Mouse (Mus musculus) megakaryocyte-erythroid progenitor cell, adult 5-6 weeks (primary cell): ENCODE data around the gene Prodh2. TPM values are rescaled to one million over a fixed set of nuclear protein-coding genes. Genes with fewer than 3 reads are reported as not detected.
"Not testable (repeated sequence)": the region's sequence is repeated elsewhere in the genome, so short reads cannot be mapped to it uniquely, and the experiment has no call there.

Source experiments
- ATAC-seq: replicated peaks from 2 replicates; pipeline ENCODE4 v1.8.0; 2016; ENCODE audit warnings: mild to moderate bottlenecking, inconsistent platforms; ENCODE audit not compliant: severe bottlenecking, poor library complexity, low FRiP score, low TSS enrichment
- total RNA-seq, 2 experiments: library from RNA; stranded (forward) in 1 of 2; stranded (reverse) in 1 of 2; fragments of 200-1000, 215-1000 nt in 1 of 2; fragments of >200 nt in 1 of 2; fragmentation: Nextera tagmentation in 1 of 2; gene quantifications; 2 replicates each; pipeline ENCODE4 v1.2.3; 2014 to 2017

Gene Prodh2
- total RNA-seq, 2 experiments from 2014 or later: not detected

DNA sequence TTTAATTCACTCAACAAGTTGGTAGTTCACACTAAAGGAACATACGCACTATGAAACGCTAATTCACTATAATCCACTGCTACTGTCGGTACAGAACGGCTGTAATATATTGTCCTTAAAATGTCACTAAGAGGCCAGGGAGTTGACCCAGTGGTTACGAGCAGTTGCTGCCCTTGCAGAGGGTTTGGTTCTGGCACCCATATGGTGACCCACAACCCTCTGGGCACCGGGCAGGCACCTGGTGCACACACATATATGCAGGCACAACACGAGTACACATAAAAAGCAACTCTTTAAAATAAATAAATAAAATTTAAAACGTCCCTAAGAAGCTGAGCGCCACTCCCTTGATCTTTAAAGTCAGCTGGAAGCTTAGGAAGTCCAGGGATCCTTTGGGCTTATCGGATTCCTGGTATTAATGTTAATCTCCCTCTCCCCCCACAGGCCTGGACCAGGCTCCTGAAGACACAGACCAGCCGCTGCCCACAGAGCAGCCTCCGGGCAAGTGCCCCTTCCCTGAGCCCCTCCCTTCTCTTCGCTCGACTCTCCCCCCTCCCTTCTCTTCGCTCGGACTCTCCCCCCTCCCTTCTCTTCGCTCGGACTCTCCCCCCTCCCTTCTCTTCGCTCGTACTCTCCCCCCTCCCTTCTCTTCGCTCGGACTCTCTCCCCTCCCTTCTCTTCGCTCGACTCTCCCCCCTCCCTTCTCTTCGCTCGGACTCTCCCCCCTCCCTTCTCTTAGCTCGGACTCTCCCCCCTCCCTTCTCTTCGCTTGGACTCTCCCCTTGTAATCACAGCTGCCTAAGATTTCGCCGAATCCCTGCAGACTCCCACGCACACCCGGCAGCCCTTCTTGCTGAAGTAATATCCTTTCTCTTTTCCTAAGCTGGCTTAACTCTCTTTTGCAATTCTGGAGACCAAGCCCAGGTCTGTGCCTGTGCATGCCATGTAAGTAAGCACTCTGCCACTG, 15.7 kb upstream of the Prodh2 start:
- ATAC-seq: no peak

DNA sequence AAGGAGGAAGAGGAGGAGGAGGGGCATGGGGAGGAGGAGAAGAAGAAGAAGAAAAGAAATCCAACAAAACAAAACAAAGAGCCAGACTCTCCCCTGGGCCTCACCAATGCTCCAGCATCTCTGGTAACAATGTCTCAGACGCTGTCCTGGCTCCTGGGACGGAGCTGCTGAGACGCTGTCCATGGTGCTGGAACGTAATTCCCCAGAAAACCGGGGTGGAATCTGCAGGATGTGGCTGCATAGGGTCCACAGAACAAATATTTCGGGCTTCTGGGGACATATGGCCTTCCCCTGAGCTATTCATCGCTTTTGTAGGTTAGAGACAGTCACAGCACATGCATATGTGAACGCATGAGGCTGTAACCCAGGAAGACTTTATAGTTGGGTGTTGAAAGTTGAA, 9.2 kb upstream of the Prodh2 start:
- ATAC-seq: no peak

DNA sequence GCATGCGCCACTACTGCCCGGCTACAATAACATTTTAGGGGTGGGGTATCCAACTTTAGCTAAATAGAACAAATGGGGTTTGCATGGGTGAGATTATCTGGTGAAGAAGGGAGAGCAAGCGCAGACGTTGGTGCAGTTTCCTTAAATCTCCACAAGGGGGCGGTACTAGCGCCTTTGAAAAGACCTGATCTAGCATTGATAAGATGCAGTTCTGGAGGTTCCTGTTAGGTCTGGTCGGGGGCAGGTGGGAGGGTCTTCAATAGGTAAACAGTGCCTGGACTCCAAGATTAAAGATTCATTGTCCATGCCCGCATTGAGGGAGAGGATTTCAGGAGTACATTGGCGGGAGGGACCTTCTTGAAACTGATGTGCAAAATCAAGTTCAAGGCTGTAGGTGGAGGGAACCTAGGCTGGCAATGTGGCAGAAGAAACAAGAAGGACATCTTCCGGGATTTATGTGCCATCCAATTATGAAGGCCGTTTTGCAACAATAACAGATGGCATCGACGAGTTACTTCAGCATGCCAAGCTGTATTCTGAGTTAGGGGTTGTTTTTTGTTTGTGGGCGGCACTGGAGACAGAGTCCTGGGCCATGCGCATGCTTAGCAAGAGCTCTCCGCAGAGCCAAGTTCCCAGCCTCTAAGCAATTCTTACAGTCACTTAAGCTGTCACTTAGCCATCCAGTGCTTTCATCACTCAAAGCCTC, 3.0 kb upstream of the Prodh2 start:
- ATAC-seq: no peak

DNA sequence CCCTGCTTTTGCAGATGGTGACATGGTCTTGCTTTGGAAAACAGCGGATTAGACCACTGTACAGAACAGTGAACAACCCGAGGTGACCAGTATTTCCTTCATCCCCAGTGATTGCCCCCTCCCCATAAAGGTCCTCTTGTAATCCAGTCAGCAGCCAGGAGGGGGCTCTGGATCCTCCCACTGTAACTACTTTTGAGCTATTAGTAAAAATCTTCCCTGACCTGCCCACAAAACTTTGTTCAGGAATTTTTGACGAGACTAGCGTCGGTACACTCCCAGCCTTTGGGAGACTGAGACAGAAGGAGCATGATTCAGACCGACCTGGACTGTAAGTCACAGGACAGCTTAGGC, 2.5 kb upstream of the Prodh2 start:
- ATAC-seq: no peak

DNA sequence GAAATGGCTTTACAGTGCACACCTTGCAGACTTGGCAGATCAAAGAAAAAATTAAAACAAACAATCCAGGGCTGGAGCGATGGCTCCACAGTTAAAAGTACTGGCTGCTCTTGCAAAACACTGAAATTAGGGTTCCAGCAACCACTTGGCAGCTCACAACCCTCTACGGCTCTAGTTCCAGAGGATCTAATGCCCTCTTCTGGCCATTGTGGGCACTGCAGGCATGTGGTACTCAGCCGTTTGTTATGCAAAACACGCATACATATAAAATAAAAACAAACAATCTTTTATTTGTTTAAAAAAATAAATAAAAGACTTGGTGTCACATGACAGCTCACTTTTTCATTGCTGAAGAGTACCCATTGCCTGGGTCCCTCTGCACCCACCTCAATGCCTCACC, 657 bp upstream of the Prodh2 start:
- ATAC-seq: peak; percentile 74

DNA sequence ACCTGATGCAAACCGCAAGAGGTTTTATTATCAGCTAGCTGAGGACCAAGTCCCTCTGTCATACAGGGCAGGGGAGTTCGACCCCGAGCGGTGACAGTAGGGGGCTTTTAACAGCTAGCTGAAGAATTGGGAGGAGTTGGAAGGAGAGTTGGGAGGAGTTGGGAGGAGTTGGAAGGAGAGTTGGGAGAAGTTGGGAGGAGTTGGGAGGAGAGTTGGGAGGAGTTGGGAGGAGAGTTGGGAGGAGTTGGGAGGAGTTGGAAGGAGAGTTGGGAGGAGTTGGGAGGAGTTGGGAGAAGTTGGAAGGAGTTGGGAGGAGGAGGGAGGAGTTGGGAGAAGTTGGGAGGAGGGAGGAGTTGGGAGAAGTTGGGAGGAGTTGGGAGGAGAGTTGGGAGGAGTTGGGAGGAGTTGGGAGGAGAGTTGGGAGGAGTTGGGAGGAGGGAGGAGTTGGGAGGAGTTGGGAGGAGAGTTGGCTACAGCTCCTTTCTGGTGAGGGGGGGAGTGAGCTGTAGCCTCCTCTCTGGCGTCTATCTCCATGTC, 2.2 kb downstream of the Prodh2 start:
- not testable (repeated sequence) for ATAC-seq

DNA sequence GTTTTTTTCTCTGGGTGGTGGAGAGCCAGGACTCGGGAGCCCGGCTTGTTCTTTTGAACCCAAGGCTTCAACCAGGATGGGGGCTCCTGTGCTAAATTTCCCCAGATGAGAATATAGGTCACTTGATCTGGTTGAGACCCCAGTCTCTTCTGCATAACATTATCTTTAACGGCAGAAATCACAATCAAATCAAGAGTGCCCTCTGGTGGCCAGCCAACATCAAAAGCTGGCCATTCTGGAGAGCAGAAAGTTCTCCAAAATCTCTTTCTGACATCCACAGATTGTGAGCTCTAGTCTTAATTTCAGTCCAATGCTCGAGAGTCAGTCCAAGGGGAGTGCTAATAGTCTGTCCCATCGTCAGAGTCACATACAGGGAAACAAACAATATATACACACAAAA, 7.7 kb downstream of the Prodh2 start:
- not testable (repeated sequence) for ATAC-seq

DNA sequence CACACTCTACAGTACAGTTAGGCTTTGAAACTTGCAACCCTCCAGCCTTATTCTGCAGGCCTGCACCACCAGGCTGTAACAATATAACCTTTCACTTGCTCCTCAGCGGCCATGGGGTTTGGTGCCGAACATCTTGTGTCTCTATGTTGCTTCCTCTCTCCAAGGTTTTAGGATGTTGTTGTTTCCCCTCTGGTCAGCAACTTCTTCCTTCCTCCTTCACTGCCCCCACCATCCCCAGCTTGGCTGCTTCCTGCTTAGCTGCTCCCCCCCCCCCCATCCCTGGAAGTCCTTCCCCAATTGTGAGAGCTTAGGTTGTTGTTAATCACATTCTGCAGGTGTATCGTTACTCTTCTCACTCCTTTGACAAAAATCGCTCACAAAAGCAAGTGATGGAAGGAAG, 14.6 kb downstream of the Prodh2 start:
- ATAC-seq: no peak

DNA sequence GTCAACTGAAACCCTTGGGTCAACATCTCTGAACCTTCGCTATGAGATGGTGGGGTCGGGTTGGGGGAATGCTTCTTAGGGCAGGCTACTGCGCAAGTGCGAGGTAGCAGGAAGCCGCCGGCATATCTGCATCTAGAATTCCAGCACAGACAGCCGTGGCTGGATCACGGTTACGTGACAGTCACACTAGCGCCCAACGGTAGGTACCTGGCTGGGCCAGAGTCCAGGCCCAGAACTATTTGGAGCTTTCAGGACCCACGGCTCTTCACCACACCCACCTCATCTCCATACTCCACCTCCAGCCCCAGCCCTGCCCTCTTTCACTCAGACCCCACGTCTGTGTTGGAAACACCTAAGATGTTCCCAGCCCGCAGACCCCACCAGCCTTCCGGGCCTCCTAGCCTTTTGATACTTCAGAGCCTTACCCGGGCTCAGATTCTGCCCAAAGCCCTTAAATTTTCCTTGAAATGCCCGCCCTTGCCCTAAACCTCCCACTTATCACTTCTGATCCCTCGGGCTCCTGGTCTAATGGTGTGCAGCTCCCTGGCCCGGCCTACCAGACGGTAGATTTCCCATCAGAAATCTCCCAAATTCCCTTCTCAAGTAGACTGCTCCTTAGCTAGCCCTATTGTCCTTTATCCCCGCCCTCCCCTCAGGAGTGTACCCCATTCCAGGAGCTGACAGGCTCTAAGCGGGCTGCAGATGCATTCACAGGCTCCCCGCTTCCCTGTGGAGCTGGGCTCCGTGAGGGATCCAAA, 21.8 kb downstream of the Prodh2 start:
- no peak for ATAC-seq

DNA sequence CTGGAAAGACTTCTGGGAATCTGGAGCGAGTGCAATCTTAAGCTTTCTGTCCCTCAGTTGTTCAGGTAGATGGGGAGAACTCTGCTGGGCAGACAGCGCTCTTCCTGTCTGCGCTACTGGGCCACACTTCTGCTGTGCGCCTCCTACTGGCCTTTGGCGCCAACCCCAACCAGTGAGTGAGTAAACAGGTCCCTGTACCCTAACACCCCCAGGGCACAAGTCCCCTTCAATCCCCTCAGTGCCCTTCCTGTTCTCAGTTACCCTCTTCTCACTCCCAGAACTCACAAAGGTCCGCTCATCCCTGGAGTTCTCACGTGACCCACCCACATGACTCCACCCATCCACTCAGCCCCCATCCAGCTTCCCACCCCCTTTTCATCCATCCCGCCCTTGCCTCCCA, 24.9 kb downstream of the Prodh2 start:
- no peak for ATAC-seq

DNA sequence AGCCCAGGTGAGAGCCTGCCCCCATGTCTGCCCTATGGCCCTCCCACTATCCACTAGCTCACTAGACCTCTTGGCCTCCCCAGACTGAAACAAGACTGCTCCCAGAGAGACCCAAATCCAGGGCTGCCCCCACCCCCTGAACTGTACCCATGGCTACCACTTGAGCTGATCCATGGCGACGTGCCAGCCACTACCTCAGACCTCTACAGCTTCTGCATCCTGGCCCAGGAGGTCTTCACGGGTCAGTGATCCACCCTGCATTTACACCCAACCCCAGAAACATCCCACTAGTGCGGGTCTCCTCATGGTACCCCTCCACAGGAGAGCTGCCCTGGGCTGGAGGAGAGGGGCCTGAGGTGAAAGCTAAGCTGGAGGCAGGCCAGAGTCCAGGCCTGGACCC, 27.0 kb downstream of the Prodh2 start:
- ATAC-seq: no peak

DNA sequence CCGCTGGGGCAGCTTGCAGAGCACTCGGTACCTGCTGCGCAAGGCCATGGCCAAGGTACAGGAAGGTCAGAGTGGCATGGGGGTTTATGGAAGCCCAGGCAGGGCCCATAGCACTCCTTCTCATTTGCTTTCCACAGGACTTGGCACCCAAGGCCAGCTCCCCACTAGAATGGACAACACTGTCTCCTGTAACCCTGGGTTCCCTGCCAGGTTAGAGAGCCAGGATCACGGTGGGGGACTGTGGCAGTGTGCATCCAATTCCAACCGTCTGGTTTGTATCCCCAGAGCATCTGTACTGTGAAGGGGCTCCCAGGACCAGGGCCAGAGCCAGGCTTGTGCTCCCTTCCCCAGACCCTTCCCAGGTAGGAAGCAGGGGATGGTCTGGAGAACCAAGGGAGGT, 27.4 kb downstream of the Prodh2 start:
- no peak for ATAC-seq

DNA sequence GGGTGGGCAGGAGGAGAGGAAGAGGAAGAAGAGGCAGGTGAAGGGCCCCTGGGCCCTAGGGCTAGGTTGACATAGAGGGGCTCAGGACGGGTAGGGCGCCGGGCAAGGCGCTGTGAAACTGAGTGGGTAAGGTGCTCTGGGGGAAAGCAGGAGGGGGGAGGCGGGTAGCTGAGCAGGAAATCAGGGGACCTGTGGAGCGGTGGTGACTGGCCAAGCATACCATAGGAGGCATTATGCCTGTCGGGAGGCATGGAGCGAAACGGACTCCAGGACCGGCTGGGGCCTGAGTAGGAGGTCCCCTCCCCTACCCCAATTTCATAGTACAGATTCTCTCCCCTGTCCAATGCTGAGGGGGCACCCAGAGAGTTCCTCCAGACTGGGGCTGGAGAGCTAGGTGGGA, 29.4 kb downstream of the Prodh2 start:
- ATAC-seq: no peak

DNA sequence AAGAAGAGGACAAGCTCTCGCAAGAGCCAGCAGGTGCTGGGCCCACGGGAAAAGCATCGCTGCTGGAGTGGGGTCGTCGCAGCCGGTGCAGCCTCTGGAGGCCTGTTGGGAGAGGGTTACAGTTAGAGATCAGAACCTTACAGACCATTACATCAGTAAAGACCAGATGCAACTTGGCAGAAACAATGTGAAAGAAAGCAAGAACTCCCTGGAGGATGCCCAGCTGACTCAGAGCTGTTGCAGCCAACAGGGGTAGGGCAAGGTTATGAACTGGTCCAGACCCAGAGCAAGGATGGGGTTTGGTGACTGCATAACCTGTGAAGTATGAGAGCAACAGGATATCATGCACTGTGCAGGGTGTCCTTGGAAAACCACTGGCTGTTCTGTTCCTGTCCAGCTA, 31.1 kb downstream of the Prodh2 start:
- ATAC-seq: no peak

DNA sequence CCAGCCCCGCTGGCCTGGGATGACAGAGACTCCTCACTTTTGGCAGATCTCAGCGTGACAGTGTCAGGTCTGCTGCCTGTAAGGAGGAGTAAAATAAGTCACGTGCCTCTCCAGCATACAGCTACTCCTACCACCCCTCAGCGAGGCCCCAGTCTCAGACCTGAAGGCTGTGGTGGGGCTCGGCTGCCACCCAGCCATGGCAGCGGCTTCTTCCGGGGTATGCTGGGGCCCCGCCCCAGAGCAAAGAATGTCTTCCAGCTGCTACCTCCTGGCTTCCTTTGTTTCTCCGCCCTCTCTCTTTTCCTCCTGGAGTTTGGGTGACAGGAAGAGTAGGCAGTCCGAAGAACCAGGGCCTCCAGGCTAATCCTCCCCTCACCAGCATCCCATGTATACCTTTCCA, 32.5 kb downstream of the Prodh2 start:
- no peak for ATAC-seq

DNA sequence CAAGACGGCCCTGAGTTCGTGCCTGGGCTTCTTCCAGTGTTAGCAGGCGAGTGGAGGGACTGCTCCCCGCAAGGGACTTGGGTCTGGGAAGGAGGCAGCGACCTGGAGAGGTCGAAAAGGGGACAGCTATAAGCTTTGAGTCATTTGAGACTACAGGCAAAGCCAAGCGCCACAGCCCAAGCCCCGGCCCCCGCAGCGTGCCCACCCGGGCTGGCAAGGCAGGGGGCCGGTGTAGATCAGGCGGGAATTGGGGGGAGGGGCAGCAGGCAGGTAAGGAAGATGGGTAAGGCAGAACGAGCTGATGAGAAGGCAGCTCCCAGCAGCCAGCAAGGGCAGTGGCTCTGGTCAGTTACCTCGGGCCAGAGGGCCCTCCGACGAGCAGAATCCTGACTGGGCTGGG, 33.0 kb downstream of the Prodh2 start:
- no peak for ATAC-seq

DNA sequence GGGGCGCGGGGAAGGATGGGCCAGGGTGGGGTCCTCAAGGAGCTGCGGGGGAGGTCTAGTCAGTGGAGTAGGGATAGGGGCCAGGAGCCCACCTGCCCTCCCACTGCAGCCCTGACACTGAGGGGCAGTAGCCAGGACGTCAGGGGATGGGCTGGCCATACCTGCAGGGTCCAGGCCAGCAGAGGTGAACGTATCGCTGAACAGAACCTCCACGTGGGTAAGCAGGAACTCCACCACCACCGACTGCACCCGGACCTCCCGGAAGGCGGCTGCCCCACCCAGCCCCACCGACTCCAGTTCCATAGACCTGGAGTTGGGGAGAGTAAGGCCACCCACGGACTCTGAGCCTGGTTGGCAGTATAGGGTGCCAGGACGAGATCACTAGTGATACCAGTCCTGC, 33.6 kb downstream of the Prodh2 start:
- ATAC-seq: no peak

DNA sequence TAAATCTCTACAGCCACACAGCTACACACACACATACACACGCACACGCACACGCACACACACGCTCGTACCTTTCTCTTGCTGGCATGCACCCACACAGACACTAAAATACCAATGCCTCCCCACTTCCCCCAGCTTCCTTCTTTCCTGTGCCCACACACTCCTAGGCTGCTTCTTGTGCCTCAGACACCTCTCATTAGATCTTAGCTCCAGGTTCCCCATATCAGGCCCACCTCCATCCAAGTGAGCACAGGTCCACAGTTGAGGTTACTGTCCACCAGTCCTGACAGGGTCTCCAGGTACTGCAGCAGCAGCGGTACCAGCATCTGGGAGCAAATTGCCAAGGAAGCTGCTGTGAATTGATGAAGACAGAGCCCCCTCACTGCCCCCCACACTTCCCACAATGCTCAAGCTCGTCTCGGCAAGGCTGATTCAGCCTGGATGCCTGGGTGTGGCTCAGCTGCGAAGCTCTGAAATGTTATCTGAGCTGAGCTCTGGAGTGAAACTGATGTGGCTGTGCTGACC, 37.9 kb downstream of the Prodh2 start:
- no peak for ATAC-seq

DNA sequence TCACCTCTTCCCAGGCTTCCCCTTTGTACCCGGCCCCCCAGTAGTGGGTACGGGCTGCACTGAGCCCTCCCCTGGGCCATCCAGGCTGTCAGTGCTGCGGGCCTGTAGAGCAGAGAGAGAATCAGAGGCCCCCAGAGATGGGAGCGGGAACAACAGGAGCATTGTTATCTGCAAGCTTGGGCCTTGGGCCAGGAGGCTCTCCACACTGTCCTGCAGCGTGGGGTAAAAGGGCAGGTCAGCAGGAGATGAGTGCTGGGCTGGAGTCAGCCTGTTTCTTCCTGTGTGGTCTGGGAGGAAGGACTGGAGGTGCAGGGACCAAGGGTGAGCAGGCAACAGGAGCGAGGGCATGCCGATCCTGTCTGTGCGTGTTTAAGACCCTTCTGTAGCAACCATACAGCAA, 39.5 kb downstream of the Prodh2 start:
- ATAC-seq: no peak
